Mouse (Mus musculus) urinary bladder, postnatal 36 days (tissue): ENCODE measurements around the gene Plekhg3.

Experiments
- DNase-seq, 2 experiments: peaks; one replicate each; pipeline ENCODE4 v3.0.0; 2022; ENCODE audit warnings: low spot score in 2 of 2, mixed read lengths in 1 of 2

Plekhg3 gene

DNA sequence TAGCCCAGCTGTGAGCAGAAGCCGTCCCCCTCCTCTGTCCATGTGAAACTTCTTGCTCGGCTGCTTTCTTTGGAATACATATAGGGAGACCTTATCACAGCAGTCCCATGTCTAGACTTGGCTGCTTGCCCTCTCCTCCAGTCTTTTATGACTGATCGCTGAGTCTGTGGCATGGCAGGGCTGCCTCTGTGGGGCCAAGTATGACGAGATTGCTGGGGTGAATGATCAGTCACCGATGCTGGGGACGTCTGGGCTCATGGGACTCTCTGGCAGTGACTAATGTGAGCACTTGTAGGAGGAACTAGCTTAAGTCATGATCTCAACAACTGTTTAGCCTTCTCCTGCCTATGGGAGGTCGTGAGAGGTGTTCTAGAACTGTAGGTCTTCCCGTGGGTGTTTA, 21.6 kb downstream of the Plekhg3 start:
- peak; percentile 70 to 81 for DNase-seq

DNA sequence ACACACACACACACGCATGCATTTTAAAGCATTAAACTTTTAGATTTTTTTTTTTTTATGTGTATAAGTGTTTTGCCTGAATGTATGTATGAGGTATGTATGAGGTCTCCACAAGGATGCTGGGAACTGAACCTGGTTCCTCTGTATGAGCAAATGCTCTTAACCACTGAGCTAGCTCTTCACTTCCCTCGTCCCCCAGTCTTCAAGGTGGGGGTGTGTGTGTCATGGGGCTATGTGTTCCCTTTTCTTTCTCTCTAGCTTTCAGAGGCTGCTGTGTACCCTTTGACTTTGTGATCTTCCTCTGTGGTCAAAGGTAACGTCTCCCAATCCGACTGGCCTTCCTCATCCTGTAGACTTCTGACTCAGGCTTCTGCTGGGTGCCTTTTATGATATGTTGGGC, 22.3 kb downstream of the Plekhg3 start:
- DNase-seq: no peak

DNA sequence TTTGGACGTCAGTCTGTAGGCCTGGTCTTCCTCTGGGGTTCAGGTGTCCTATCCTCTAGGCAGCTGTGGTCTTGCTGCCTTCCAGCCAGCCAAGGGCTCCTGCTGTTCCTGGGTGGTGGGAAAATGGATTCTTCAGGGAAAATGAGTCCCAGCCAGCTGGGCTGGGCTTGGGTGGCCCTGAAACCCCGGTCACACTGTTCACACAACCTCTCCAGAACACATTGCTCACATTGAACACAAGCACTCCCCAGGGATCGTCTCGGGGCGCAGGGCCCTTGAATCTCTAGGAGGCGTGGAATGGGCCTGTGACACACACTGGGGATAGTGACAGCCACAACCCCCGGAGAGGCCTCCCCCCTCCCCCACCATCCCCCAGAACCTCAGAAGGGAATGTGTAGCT, 23.2 kb downstream of the Plekhg3 start:
- no peak for DNase-seq

DNA sequence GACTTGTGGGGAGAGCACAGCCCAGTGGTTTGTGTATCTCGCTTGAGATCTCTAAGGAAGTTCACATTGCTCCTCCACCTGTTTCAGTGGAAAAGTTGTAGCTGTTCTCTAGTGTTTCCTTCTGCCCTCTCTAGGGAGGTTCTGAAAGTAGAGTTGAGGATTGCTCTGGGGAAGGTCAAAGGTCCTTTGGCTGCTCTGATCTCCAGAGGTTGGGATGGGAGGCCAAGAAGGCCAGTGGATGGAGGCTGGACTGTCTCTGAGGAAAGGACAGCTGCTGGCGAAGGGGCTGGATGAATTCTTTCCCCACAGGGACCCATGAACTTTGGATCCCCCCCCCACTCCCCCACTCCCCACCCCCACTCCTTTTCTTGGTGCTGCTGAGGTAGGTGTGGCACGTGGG, 23.7 kb downstream of the Plekhg3 start:
- DNase-seq: no peak

DNA sequence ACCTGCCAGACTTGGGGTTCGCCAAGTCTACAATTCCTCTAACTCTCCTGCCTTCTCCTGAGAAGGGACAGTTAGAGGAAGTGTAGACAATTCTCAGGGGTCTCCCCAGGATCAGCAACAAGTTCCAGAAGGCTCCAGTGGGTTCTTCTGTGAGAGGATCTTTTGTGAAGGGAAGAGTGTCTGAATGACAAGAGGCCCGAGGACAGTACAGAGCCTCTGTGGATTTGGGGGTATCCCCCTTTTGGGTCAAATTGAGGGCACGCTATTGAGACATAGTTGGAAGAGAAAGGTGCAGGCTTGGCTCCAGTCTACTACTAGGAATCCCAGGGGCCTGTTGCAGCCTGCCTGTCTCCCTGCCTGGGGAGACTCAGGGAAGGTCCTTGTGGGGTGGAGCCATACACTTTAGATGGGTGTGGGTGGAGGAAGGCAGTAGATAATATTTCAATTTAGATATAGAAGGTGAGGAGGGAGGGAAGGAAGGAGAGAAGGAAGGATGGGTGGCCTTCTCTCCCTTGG, 24.2 kb downstream of the Plekhg3 start:
- peak in 1 of 2 experiments; percentile 51 for DNase-seq

DNA sequence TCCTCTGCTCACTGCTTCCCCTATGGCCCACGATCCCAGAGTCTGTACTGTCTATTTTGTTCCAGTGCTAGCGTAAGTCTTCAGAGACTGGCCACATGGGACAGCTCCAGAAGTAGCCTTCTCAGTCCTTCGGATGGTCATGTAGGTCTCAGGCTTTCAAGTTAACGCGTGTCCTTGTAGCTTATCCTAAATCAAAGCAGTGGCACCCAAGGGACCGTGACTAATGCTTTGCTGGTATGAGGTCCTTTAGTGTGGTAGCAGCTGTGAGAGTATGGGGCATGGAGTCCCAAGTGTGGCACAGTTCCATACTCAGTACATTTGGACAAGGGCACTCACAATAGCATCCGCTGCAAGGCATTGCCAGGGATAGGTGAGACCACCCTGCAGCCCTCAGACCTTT, 25.5 kb downstream of the Plekhg3 start:
- DNase-seq: no peak

DNA sequence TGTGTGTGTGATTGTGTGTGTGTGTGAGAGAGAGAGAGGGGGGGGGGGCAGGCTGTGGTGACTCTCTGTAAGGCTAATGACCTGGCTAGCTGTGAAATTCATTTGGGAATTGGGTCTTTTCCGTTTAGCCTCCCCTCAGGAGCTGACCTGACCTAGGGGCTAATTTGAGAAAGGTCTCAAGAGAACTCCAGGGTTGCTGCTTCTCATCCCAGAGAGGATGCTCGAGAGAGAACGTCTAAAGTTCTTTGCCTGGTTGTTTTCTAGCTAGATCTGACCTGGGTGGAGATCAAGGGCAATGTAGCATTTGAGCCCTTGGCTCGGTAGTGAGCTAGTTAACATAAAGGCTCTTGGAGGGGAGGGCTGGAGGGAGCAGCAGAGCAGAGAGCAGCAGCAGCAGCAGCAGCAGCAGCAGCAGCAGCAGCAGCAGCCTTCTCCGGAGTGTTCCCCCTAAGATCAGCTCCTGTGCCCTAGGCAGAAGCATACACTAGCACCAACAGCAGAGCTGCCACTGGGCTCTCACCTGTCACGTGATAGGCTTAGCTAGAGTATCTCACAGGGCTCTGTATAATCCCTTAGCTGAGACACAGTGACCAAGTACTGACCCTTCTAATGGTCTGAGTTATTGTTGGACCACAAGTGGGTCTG, 26.2 kb downstream of the Plekhg3 start:
- no peak for DNase-seq

DNA sequence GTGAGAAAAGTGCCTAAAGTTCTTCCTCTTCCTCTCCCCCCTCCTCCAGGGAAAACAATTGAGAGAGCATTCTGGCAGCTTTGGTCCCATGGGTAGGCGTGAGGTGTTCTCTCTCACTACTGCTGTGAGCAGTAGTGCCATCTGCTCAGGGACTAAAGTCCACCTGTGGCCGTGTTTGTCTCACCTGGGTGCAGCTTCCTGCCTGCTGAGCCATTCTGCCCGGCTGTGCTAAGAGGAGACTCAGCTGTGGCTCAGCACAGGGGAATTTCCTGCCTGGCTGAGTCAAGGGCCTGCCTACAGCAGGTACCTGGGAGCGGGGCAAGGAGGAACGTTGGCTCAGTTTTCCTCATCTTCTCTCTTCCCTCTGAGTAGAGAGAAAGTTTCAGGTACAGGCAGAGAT, 27.5 kb downstream of the Plekhg3 start:
- DNase-seq: peak in 1 of 2 experiments; percentile 55

DNA sequence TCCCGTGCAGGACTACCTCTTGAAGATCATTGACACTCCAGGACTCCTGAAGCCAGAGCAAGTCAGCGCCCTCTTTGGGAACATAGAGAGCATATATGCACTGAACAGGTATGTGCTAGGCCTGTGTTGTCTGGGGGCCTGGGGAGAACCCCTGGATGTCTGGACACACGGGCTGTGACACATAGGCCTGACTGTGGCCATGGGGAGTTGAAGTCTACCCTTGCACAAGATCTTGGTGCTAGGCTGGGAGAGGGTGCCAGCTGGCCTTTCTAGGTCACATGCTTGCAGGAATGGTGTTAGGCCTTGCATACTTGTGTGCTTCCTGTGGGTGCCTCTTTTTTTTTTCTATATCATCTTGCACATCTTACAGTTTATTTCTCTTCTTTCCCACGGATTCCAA, 31.5 kb downstream of the Plekhg3 start:
- no peak for DNase-seq

DNA sequence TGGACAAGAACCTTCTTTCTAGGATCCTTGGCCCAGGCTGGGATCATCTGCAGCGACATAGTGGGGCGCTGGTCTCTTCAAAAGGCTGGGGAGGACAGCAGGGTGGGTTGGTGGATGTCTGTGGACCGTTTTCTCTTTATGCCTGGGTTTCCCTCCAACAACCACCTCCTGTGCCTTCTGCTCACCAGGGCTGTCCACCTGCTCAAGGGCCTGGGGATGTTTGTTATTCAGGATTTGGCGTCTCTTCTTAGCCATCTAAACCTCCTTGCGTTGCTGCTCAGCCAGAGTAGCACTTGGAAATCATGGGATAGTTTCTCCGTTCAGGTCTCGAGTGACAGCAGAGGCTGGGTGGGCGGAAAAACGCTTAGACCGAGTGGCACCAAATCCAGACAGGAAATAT, 35.6 kb downstream of the Plekhg3 start:
- no peak for DNase-seq

DNA sequence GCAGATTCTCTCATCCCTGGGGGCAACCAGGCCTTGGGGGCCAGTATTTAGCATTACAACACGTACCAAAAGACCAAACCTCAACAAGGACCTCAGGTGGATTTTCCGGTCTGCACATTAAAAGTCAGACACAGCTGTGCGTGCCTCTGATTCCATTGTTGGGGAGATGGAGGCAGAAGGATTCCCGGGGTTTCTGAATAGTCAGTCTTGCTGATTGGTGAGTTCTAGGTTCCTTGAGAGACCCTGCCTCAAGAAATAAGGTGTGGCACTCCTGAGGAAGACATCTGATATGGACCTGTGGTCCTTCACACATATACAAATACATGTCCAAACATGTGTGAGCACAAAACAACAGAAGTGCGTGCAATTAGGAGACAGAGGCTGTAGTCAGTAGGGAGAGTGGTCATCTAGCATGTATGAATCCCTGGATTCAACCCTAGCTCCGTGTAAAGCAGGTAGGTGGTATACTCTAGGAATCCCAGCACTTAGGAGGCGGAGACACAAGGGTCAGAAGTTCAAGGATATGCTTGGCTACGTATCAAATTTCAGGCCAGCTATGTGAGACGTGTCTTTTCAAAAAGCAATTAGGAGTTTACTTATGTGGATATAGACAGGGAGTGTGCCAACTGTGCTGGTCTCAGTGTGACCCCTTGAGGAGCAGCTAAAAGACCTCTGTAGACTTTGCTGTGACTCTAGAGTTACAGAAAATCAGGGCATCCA, 39.7 kb downstream of the Plekhg3 start:
- DNase-seq: no peak

DNA sequence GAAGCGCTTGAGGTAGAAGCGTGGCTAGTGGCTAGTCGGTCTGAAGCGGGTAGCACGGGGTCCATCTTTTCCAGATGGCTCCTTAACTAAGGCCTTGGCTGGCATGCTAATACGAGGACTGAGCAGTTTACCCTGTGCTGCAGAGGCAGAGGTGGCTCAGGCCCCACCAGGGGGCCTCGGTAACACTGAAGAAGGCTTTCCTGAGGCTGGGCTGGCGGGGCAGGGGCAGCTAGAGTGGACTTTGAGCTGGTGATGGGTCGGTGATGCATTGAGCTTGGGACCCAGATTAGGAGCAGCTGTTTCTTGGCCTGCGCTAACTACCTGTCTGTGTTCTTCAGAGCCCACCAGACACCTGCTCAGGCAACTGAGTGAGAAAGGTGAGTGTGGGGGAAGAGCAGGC, 40.6 kb downstream of the Plekhg3 start:
- no peak for DNase-seq

DNA sequence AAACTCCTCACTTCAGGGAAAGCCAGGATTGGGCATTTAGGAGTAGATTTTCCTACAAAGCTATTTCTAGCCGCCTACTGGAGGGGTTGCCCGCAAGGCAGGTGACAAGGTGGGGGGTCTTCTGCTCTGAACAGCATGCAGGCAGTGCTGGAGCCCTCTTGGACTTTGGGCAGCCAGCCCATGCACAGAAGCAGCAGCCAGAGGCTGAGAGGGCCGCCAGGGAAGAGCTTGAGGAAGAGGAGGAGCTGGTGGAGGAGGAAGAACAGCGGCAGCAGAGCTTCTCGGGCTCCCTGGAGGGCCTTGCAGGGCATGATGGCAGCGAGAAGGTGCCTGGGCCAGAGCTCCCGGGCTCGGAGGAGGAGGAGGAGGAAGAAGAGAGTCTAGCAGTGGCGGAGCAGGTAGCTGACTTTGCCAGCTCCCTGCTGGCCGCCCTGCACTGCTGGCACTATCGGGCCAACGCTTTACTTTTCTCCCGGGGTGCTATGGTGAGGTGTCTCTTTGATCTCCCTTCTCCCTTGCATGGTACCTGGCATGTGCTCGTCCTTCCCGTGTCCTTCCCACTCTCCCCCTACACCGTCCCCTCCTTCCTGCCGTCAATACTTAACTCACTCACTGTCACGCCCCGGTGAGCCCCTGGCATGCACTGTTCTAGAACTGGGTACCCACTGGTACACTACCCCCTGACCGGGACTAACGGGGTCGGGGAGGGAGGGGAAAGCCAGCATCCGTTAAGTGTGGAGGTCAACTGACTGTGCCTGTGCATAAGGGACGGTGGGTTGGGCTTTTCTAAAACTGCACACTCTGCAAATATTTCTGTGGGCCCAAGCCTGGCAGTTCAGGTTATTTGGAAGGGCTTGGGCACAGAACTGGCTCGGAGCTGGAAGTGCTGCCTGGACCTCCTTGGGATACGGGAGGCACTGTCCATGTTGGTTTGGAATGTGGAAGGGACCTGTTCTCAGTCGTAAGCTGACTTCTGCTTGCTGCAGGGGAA, 41.9 kb downstream of the Plekhg3 start:
- no peak for DNase-seq

DNA sequence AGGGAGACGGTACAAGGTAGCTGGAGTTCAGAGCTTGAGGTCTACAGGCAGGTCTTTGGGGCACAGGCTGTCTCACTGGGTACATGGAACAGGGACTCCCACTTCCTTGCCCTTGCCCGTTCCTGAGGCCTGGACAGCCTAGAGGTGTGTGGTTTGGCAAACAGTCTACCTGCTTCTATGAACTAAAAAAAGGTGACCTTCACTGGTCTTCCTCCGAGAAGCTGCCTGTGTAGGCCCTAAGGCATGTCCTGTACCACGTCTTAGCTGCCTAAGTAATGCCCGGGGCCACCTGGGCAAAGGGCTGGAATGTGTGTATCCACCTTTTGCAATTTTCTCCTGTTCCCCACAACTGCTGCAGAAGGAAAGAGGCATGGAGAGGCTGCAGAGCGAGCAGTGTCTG, 42.7 kb downstream of the Plekhg3 start:
- no peak for DNase-seq

DNA sequence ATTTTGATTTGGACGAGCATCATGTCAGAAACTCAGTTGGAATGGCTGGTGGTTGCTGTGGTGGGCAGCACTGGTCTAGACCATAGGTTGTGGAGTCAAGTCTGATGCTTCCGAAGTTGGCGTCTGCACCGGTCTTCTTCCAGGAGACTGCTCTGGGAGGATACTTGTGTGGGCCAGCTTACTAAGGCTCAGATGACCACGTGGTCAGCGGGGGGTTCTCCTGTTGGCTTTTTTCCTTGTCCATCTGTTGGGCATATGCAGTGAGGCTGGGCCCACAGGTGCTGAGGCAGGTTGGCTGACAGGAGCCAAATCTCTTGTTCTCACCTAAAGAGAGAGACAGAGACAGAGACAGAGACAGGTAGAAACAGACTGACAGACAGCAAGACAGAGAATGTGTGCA, 44.1 kb downstream of the Plekhg3 start:
- no peak for DNase-seq

DNA sequence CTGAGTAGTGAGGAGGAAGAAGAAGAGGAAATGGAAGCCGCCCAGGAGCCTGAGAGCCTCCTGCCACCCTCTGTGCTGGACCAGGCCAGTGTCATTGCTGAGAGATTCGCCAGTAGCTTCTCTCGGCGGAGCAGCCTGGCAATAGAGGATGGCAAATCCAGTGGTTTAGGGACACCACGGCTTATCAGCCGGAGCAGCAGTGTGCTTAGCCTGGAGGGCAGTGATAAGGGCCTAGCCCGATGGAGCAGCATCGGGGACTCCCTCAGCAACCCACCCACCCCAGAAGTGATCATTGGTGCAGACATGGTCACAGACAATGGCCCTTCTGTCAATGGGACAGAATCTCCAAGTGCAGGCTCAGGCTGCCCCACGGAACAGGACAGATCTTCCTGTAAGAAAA, 45.4 kb downstream of the Plekhg3 start:
- DNase-seq: no peak

DNA sequence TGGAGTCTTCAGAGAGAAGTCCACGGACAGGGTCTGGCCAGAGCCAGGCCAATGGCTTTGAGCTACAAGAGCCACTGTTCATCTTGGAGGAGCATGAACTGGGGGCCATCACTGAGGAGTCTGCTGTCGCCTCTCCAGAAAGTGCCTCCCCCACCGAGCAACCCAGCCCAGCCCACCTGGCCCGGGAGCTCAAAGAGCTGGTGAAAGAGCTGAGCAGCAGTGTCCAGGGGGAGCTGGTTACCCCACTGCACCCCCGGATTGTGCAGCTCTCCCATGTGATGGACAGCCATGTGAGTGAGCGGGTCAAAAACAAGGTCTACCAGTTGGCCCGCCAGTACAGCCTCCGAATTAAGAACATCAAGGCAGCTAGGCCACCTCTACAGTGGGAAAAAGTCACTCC, 46.1 kb downstream of the Plekhg3 start:
- no peak for DNase-seq

DNA sequence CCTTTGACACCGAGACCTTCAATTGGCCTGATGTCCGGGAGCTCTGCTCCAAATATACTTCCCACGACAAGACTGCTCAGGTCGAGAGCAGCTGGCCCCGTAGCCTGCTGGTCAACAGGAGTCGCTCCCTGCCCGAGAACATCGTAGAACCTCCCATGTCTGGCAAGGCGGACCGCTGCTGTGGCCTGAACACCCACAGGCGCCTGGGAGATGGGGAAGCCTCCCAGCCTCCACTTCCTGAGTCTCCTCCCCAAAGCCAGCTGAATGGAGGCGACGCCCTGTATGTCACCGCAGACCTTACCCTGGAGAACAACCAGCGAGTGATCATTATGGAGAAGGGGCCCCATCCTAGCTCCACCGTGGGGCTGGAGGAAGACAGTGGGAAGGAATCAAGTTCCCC, 47.2 kb downstream of the Plekhg3 start:
- no peak for DNase-seq

DNA sequence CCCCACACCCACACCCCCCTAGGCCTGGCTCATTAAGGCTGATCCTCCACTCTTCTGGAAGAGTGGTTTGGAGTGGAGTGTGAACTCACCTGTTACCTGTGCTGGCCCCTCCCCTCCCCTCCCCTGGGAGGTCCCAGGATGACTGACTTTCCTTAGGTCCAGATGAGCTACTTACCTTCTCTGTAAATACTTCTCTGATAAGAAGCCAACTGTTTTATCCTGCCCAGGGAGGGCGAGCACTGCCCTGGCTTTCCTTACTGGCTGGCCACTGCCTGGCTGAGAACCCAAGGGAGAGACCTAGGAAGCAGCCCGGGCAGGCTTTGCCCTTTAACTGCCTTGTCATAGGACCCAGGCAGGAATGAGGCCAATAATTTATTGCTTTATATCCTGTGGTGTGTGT, 47.8 kb downstream of the Plekhg3 start:
- no peak for DNase-seq

DNA sequence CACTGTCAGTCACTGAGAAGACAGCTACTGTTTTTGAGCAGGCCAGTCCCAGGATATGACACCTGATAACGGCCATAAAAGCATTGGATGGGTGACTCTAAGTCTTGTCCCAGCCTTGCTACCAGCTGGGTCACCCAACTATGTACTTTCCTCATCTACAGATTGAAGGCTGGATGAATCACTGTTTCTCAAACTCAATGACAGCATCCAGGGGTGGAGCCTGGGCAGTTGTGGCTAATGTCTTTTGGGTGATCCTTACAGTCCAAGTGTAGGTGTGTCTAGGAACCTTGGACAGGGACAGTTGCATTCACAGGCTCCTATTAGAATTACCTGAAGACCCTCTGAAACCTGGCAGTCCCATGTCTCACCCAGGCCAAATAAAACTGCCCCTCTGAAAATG, 49.1 kb downstream of the Plekhg3 start:
- no peak for DNase-seq

DNA sequence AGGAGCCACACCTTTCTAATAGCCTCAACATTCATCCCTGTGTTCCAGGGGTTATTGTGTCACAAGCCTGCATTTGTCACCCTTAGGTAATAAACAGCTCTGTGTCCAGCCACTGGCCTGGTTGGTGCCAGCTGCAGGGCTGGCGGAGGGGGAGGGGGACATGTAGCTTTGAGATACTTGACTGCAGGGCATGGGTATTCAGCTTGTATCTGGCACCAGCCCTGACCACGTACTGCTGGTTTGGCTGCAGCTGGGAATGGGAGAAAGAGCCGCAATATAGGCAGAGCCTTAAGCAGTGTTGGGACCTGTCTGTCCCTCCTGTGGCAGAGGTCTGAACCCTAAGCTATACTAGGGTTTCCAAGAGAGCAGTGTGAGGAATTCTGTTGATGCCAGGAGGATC, 51.4 kb downstream of the Plekhg3 start:
- no peak for DNase-seq

DNA sequence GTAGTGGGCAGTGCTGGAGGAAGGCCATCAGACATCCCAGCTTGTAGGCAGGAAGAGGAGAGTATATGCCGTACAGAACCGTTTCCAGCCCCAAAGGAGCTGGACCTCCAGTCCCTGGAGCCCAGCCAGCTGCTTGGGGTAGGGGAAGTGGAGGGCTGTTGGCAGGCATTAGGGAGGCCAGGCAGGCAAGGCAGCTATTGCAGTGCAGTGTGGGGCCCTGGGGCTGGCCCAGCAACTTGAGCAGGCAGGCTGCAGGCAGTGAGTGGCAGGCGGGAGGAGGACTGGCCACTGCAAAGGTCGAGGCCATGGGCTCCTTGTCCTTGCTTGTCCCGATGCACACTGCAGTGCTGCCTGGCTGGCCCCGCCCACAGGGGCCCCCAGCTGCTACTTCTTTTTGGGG, 52.1 kb downstream of the Plekhg3 start:
- peak in 1 of 2 experiments; percentile 38 for DNase-seq
